Mouse (Mus musculus) embryonic facial prominence, embryonic 11.5 days (tissue): ENCODE measurements around the gene Edem1. TPM values are rescaled to one million over a fixed set of nuclear protein-coding genes. Genes with fewer than 3 reads are reported as not detected.

Experiments used
- ATAC-seq: fragments of 200-750 bp; cut with Nextera tagmentation; replicated peaks from 2 replicates; pipeline ENCODE4 v1.8.0; 2017; ENCODE audit warnings: low read depth; ENCODE audit not compliant: insufficient number of reproducible peaks, low FRiP score, low TSS enrichment
- DNase-seq: peaks from one replicate; pipeline ENCODE4 v3.0.0-alpha.2; 2015; ENCODE audit warnings: low spot score
- H3K27ac ChIP-seq: fragments of 300-500 bp; sonication (generic); replicated peaks from 2 replicates; pipeline ENCODE4 v1.5.1; 2014; ENCODE audit warnings: mild to moderate bottlenecking, low read depth, low read length, control low read depth
- H3K27me3 ChIP-seq: fragments of 300-500 bp; sonication (generic); 2 replicates; pipeline ENCODE4 v1.6.1; 2014; ENCODE audit warnings: mild to moderate bottlenecking, low read length, moderate library complexity, mixed read lengths; ENCODE audit not compliant: control insufficient read depth, insufficient read depth
- H3K36me3 ChIP-seq: fragments of 300-500 bp; sonication (generic); replicated peaks from 2 replicates; pipeline ENCODE4 v1.6.1; 2014; ENCODE audit warnings: low read depth, mild to moderate bottlenecking, low read length, moderate library complexity, mixed read lengths; ENCODE audit not compliant: control insufficient read depth, insufficient read depth
- H3K4me1 ChIP-seq: fragments of 300-500 bp; sonication (generic); 2 replicates; pipeline ENCODE4 v1.6.1; 2014; ENCODE audit warnings: low read length, mixed read lengths; ENCODE audit not compliant: control insufficient read depth, insufficient read depth
- H3K4me2 ChIP-seq: fragments of 300-500 bp; sonication (generic); 2 replicates; pipeline ENCODE4 v1.6.1; 2014; ENCODE audit warnings: low read depth, mild to moderate bottlenecking, control low read depth, low read length, moderate library complexity
- H3K4me3 ChIP-seq: fragments of 300-500 bp; sonication (generic); 2 replicates; pipeline ENCODE4 v1.5.1; 2014; ENCODE audit warnings: low read depth, low read length, control low read depth
- H3K9ac ChIP-seq: fragments of 300-500 bp; sonication (generic); replicated peaks from 2 replicates; pipeline ENCODE4 v1.6.1; 2014; ENCODE audit warnings: mild to moderate bottlenecking, control low read depth, low read length
- H3K9me3 ChIP-seq: fragments of 300-500 bp; sonication (generic); replicated peaks from 2 replicates; pipeline ENCODE4 v1.6.1; 2016; ENCODE audit warnings: mild to moderate bottlenecking, low read length, inconsistent platforms, mixed read lengths; ENCODE audit not compliant: control insufficient read depth
- WGBS: fragments of 180-500 bp; shearing (Covaris S2); extraction: QIAGEN DNeasy Blood & Tissue Kit; methylation state at CpG from one replicate; pipeline ENCODE4 v1.1.7; 2014; 5-methylcytosine and 5-hydroxymethylcytosine counted together
- polyA plus RNA-seq: library from polyadenylated mRNA; unstranded; fragments of >200 nt; fragmentation: Nextera tagmentation; extraction: Ambion mirVana; gene quantifications from 2 replicates; pipeline ENCODE4 v1.2.1, GENCODE M21; 2014

Gene Edem1
- polyA plus RNA-seq, 1 experiment from 2014 or later: 28.1 TPM

GRCm38 (mm10) chr6:108896525-108897087 lies 68.2 kb downstream of the Edem1 start:
- Histone ChIP-seq H3K27ac (no peak overlapping the region), H3K4me2 (no peak overlapping the region), H3K4me3 (no peak overlapping the region), H3K36me3 (no peaks in the 10 kb centered on the region), H3K9me3 (no peaks in the 10 kb centered on the region), H3K9ac (no peak overlapping the region), H3K27me3 (no peaks in the 10 kb centered on the region), H3K4me1 (no peaks in the 10 kb centered on the region)
- 88% methylated on average over 8 of the region's 8 CpGs for WGBS
- no peak for ATAC-seq
- no peak for DNase-seq

GRCm38 (mm10) chr6:108899231-108899630 lies 70.8 kb downstream of the Edem1 start:
- Histone ChIP-seq H3K27ac (no peak overlapping the region), H3K9ac (no peak overlapping the region), H3K27me3 (no peaks in the 10 kb centered on the region), H3K4me2 (no peak overlapping the region), H3K9me3 (no peaks in the 10 kb centered on the region), H3K4me3 (no peak overlapping the region), H3K4me1 (no peaks in the 10 kb centered on the region), H3K36me3 (no peaks in the 10 kb centered on the region)
- WGBS: 84% methylated on average over 2 of the region's 2 CpGs
- no peak for ATAC-seq
- DNase-seq: no peak

DNA sequence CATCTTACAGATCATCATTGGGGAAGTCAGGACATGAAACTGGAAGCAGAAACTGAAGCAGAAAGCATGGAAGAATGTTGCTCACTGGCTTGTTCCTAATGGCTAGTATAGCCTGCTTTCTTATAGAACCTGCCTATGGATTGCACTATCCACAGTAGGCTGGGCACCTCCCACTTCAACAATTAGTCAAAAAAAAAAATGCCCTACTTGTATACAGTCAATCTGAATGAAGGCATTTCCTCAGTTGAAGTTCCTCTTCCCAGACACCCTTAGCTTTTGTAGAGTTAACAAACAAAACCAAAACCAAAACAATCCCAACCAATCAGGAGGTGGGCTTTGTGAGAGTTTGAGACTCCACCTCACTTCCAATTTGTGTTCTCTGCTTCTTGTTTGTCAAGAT lies 73.7 kb downstream of the Edem1 start:
- no peaks in the 10 kb centered on the region for H3K9me3 ChIP-seq
- H3K4me2 ChIP-seq: no peak overlapping the region
- no peaks in the 10 kb centered on the region for H3K36me3 ChIP-seq
- H3K9ac ChIP-seq: no peak overlapping the region
- no peak for DNase-seq
- H3K4me1 ChIP-seq: no peaks in the 10 kb centered on the region
- H3K27ac ChIP-seq: no peak overlapping the region
- no peak for ATAC-seq
- H3K4me3 ChIP-seq: no peak overlapping the region
- no peaks in the 10 kb centered on the region for H3K27me3 ChIP-seq

- Histone ChIP-seq H3K9ac (no peak overlapping the region), H3K4me3 (no peak overlapping the region), H3K36me3 (no peaks in the 10 kb centered on the region), H3K4me2 (no peak overlapping the region), H3K27ac (no peak overlapping the region), H3K9me3 (no peaks in the 10 kb centered on the region), H3K4me1 (no peaks in the 10 kb centered on the region), H3K27me3 (no peaks in the 10 kb centered on the region)
- 82% methylated on average over 4 of the region's 4 CpGs for WGBS
- ATAC-seq: no peak
- DNase-seq: no peak
These were observed 74.8 kb downstream of the Edem1 start for GRCm38 (mm10) chr6:108903280-108903679.

GRCm38 (mm10) chr6:108906539-108906938 lies 78.1 kb downstream of the Edem1 start:
- Histone ChIP-seq H3K27ac (no peak overlapping the region), H3K27me3 (no peaks in the 10 kb centered on the region), H3K4me2 (no peak overlapping the region), H3K4me3 (no peak overlapping the region), H3K9me3 (no peaks in the 10 kb centered on the region), H3K9ac (no peak overlapping the region), H3K36me3 (no peaks in the 10 kb centered on the region), H3K4me1 (no peaks in the 10 kb centered on the region)
- 58% methylated on average over 1 of the region's 1 CpGs for WGBS
- ATAC-seq (no peak), DNase-seq (no peak)

Other genes starting within 250 kb of the Edem1 start
- 1.5 and 1.6 TPM in 2 replicates for gene Bhlhe40, start 168.0 kb upstream of the Edem1 start, polyA plus RNA-seq
- 83.6 and 92.1 TPM in 2 replicates for gene Arl8b, start 45.5 kb upstream of the Edem1 start, polyA plus RNA-seq